Mouse (Mus musculus) hindbrain, embryonic 10.5 days (tissue): Measurements from ENCODE around the gene Ttyh1. TPM values are rescaled to one million over a fixed set of nuclear protein-coding genes. Genes with fewer than 3 reads are reported as not detected.

Source experiments
- DNase-seq: peaks from one replicate; pipeline ENCODE4 v3.0.0-alpha.2; 2017; ENCODE audit warnings: low spot score
- H3K27ac ChIP-seq: fragments of 300-500 bp; sonication (generic); 2 replicates; pipeline ENCODE4 v1.5.1; 2016; ENCODE audit warnings: mild to moderate bottlenecking, moderate library complexity
- H3K27me3 ChIP-seq: fragments of 300-500 bp; sonication (generic); 2 replicates; pipeline ENCODE4 v1.6.1; 2016; ENCODE audit warnings: mild to moderate bottlenecking; ENCODE audit not compliant: poor library complexity, insufficient read depth, severe bottlenecking
- H3K36me3 ChIP-seq: fragments of 300-500 bp; sonication (generic); 2 replicates; pipeline ENCODE4 v1.6.1; 2016; ENCODE audit warnings: mild to moderate bottlenecking, moderate library complexity
- H3K4me1 ChIP-seq: fragments of 300-500 bp; sonication (generic); replicated peaks from 2 replicates; pipeline ENCODE4 v1.6.1; 2016; ENCODE audit warnings: mild to moderate bottlenecking
- H3K4me3 ChIP-seq: fragments of 300-500 bp; sonication (generic); 2 replicates; pipeline ENCODE4 v1.5.1; 2016; ENCODE audit warnings: mild to moderate bottlenecking, moderate library complexity
- H3K9me3 ChIP-seq: fragments of 300-500 bp; sonication (generic); 2 replicates; pipeline ENCODE4 v1.6.1; 2016; ENCODE audit warnings: mild to moderate bottlenecking, moderate library complexity
- WGBS: fragments of 180-500 bp; shearing (Covaris S2); methylation state at CpG from one replicate; pipeline ENCODE4 v1.1.7; 2016; 5-methylcytosine and 5-hydroxymethylcytosine counted together
- polyA plus RNA-seq: library from polyadenylated mRNA; unstranded; fragments of >200 nt; fragmentation: Nextera tagmentation; extraction: Ambion mirVana; gene quantifications from 2 replicates; pipeline ENCODE4 v1.2.1, GENCODE M21; 2016

Ttyh1 gene
- polyA plus RNA-seq, 1 experiment from 2014 or later: 67.4 TPM

- H3K36me3 ChIP-seq: no peaks in the 10 kb centered on the region
- H3K27me3 ChIP-seq: 0 out of 2 replicates have a peak, but pooled peaks cover 3% of the 10 kb centered on the region
- no peak for DNase-seq
- H3K4me1 ChIP-seq: peaks cover 23% of the 10 kb centered on the region
- no peak overlapping the region for H3K27ac ChIP-seq
- no peak overlapping the region for H3K4me3 ChIP-seq
- no peaks in the 10 kb centered on the region for H3K9me3 ChIP-seq
Observed at GRCm38 (mm10) chr7:4167098-4167497, 47.9 kb downstream of the Ttyh1 start.

DNA sequence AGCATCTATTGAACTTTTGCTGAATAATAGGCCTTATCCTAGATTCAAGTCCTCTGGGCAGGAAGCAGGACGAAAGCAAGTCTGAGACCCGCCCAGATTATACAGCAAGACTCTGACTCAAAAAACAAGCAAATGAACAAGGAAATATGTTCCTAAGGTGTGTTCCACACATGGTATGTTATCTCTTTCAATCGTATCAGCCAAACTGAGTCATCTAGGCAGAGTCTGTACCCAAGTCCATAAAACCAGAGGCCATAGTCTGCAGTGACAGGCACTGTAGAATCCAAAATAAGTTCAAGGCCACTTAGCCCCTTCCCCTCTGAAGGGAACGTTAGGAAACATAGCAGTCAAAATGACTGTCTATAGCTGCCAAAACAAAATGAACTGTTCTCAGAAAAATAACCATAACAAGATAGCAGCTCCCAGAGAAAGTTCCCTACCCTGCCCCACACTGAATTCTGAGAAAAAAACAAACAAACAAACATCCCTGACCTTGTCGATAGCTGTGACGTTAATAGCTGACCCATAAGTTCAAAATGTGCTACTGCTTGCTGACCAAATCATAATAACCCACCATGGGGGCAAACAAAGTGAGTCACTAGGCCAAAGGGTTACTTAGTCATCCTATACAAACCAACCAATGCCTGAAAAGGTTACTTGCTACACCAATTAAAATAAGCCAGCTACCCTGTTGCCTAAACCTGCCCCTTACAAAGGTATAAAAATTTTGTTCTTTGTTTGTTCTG, 51.2 kb downstream of the Ttyh1 start:
- Histone ChIP-seq H3K9me3 (no peaks in the 10 kb centered on the region), H3K27ac (no peak overlapping the region), H3K27me3 (no peaks in the 10 kb centered on the region), H3K4me1 (peaks cover under 1% of the 10 kb centered on the region; the same call in 1 of the 2 replicates), H3K4me3 (no peak overlapping the region), H3K36me3 (no peaks in the 10 kb centered on the region)
- no peak for DNase-seq
- 81% methylated on average over 6 of the region's 6 CpGs for WGBS

DNA sequence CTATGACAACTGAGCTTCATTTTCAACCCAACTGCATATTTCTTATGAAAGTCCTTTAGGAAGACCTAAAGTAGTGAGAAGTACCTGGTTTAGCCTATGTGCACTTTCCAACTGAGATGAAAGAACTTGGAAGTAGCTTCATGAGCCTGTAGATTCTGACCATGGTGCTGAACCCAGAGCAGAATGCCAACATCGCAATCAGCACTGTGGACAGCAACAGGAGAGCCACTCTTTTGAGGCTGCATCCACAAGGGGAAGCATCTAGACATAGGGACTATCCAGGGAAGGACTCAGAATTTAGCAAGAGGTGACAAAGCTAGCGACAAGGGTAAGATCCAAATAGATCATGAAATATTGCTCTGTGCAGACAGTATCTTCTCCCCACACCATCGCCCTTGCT, 59.2 kb downstream of the Ttyh1 start:
- Histone ChIP-seq H3K27me3 (no peaks in the 10 kb centered on the region), H3K27ac (no peak overlapping the region), H3K4me3 (no peak overlapping the region), H3K4me1 (no peaks in the 10 kb centered on the region), H3K36me3 (no peaks in the 10 kb centered on the region), H3K9me3 (no peaks in the 10 kb centered on the region)
- DNase-seq: peak; percentile 17
- 44% methylated on average over 3 of the region's 3 CpGs for WGBS

Other genes starting within 250 kb of the Ttyh1 start
- not detected in 2 replicates for gene Gm14548, start 221.3 kb upstream of the Ttyh1 start, polyA plus RNA-seq
- gene Lilra6, start 203.9 kb upstream of the Ttyh1 start, polyA plus RNA-seq: not detected in 2 replicates
- 1.2 and 1.7 TPM in 2 replicates for gene Lair1, start 56.2 kb upstream of the Ttyh1 start, polyA plus RNA-seq
- gene Leng8, start 17.6 kb downstream of the Ttyh1 start, polyA plus RNA-seq: 68.7 and 91.4 TPM in 2 replicates
- gene Leng9, start 31.0 kb downstream of the Ttyh1 start, polyA plus RNA-seq: 1.6 and 2.5 TPM in 2 replicates
- gene Cdc42ep5, start 45.5 kb downstream of the Ttyh1 start, polyA plus RNA-seq: 16.9 and 23.5 TPM in 2 replicates
- not detected in 2 replicates for gene Lilra5, start 118.3 kb downstream of the Ttyh1 start, polyA plus RNA-seq
- gene Ncr1, start 218.3 kb downstream of the Ttyh1 start, polyA plus RNA-seq: not detected in 2 replicates